Mouse (Mus musculus): ENCODE data around the gene Clec4e.

- TF ChIP-seq CTCF (IDR thresholded peaks at IDR 0.05; ENCODE audit: low read depth) (no peak), EP300 (IDR thresholded peaks at IDR 0.05; ENCODE audit: low read depth) (peak; percentile 92)
Measured at GRCm38 (mm10) chr6:123292751-123293400, 3.2 kb upstream of the Clec4e start.

Measured in liver, embryonic 14.5 days (tissue).